Mouse (Mus musculus) kidney, embryonic 16.5 days (tissue): ENCODE data around the gene Ubl3. TPM values are rescaled to one million over a fixed set of nuclear protein-coding genes. Genes with fewer than 3 reads are reported as not detected.

ENCODE experiments used
- ATAC-seq: fragments of 200-750 bp; cut with Nextera tagmentation; 2 replicates; pipeline ENCODE4 v1.8.0; 2017; ENCODE audit warnings: moderate TSS enrichment; ENCODE audit not compliant: low FRiP score, low TSS enrichment
- H3K27ac ChIP-seq: fragments of 300-500 bp; sonication (generic); 2 replicates; pipeline ENCODE4 v1.5.1; 2014; ENCODE audit warnings: low read length
- H3K27me3 ChIP-seq: fragments of 300-500 bp; sonication (generic); 2 replicates; pipeline ENCODE4 v1.6.1; 2014; ENCODE audit warnings: low read length, control low read depth, mixed read lengths; ENCODE audit not compliant: insufficient read depth
- H3K36me3 ChIP-seq: fragments of 300-500 bp; sonication (generic); 2 replicates; pipeline ENCODE4 v1.6.1; 2014; ENCODE audit warnings: low read length, control low read depth, mixed read lengths; ENCODE audit not compliant: insufficient read depth
- H3K4me1 ChIP-seq: fragments of 300-500 bp; sonication (generic); 2 replicates; pipeline ENCODE4 v1.6.1; 2014; ENCODE audit warnings: low read length, control low read depth, mixed read lengths; ENCODE audit not compliant: insufficient read depth
- H3K4me2 ChIP-seq: fragments of 300-500 bp; sonication (generic); replicated peaks from 2 replicates; pipeline ENCODE4 v1.6.1; 2014; ENCODE audit warnings: low read depth, low read length
- H3K4me3 ChIP-seq: fragments of 300-500 bp; sonication (generic); 2 replicates; pipeline ENCODE4 v1.5.1; 2014; ENCODE audit warnings: mild to moderate bottlenecking, low read length
- H3K9ac ChIP-seq: fragments of 300-500 bp; sonication (generic); replicated peaks from 2 replicates; pipeline ENCODE4 v1.6.1; 2014; ENCODE audit warnings: low read length
- H3K9me3 ChIP-seq: fragments of 300-500 bp; sonication (generic); 2 replicates; pipeline ENCODE4 v1.6.1; 2016; ENCODE audit warnings: low read length, control low read depth
- WGBS: fragments of 180-500 bp; shearing (Covaris S2); extraction: QIAGEN DNeasy Blood & Tissue Kit; methylation state at CpG from one replicate; pipeline ENCODE4 v1.1.7; 2014; 5-methylcytosine and 5-hydroxymethylcytosine counted together
- polyA plus RNA-seq: library from polyadenylated mRNA; unstranded; fragments of >200 nt; fragmentation: Nextera tagmentation; extraction: Ambion mirVana; gene quantifications from 2 replicates; pipeline ENCODE4 v1.2.1, GENCODE M21; 2015

Ubl3 gene
- polyA plus RNA-seq, 1 experiment from 2014 or later: 76.4 TPM

GRCm38 (mm10) chr5:148535669-148536430, 16.7 kb downstream of the Ubl3 start:
- H3K27me3 ChIP-seq: no peaks in the 10 kb centered on the region
- no peak overlapping the region for H3K4me3 ChIP-seq
- no peak overlapping the region for H3K9ac ChIP-seq
- no peak for ATAC-seq
- peaks cover 38% of the 10 kb centered on the region for H3K4me1 ChIP-seq
- WGBS: 44% methylated on average over 4 of the region's 4 CpGs
- no peaks in the 10 kb centered on the region for H3K36me3 ChIP-seq
- H3K9me3 ChIP-seq: no peaks in the 10 kb centered on the region
- no peak overlapping the region for H3K4me2 ChIP-seq
- H3K27ac ChIP-seq: peak overlapping the region; percentile 24; the same call in 1 of the 2 replicates

DNA sequence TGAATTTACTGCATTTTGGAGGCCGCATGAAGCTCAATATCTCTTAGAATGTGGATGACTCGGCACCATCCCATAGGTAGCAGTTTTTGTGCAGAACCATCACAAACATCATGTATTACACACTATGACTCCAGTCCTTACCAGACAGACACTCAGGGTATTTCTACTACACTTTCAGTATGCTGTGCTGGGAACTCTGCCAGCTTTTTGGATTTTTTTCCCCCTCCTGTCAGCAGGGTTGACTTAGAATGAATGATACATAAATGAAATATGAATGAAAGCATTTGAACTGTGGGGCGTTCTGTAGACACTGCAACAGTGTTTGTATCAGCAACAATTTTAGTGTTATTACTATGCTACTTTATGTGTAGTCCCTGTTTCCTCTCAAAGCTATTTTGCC, 17.9 kb downstream of the Ubl3 start:
- Histone ChIP-seq H3K9ac (no peak overlapping the region), H3K27ac (no peak overlapping the region), H3K36me3 (no peaks in the 10 kb centered on the region), H3K4me1 (peaks cover 38% of the 10 kb centered on the region), H3K4me2 (no peak overlapping the region), H3K27me3 (no peaks in the 10 kb centered on the region), H3K9me3 (no peaks in the 10 kb centered on the region), H3K4me3 (no peak overlapping the region)
- ATAC-seq: no peak
- WGBS: 76% methylated on average over 3 of the region's 3 CpGs

DNA sequence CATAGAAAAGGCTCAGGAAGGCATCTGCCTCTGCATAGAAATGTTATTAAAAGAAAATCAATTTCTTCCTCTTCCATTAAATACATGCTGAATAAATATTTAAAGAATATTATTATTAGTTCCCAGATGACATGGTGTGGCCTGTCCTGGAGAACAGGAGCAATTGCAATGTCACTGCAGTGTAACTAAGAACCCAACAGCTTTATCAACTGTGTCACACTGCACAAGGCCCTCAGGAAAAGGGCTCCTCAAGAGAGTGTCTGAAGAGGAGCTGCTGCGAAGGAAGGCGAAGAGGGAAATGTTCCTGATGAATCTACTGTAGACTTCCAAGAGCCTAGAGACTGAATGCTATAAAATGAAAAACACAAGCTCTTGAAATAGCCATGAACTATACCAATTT, 18.7 kb downstream of the Ubl3 start:
- no peak overlapping the region for H3K4me2 ChIP-seq
- H3K9ac ChIP-seq: no peak overlapping the region
- no peak overlapping the region for H3K4me3 ChIP-seq
- ATAC-seq: no peak
- no peaks in the 10 kb centered on the region for H3K27me3 ChIP-seq
- peaks cover 38% of the 10 kb centered on the region for H3K4me1 ChIP-seq
- no peak overlapping the region for H3K27ac ChIP-seq
- H3K9me3 ChIP-seq: no peaks in the 10 kb centered on the region
- WGBS: 93% methylated on average over 2 of the region's 2 CpGs
- no peaks in the 10 kb centered on the region for H3K36me3 ChIP-seq

DNA sequence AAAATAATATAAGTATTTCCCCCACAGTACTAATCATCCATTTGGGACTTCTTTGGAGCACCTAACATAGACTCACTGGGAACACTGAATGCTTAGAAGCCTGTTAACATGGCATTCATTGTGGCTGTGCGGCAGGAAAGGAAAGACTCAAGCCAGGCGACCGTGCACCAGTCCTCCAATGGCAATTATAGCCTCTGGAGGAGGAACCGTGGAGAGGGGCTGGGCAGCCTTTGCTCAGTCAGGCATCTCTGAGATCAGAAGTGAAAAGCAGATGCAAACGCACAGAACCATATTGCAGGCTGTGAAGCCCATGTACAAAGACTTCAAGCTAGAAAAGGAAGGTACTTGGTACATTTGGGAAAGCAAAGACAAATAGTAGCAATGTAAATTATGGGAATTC, 20.4 kb downstream of the Ubl3 start:
- peak; percentile 27; the same call in 1 of the 2 replicates for ATAC-seq
- no peak overlapping the region for H3K9ac ChIP-seq
- no peak overlapping the region for H3K4me2 ChIP-seq
- no peaks in the 10 kb centered on the region for H3K27me3 ChIP-seq
- WGBS: 16% methylated on average over 5 of the region's 5 CpGs
- H3K36me3 ChIP-seq: no peaks in the 10 kb centered on the region
- no peaks in the 10 kb centered on the region for H3K9me3 ChIP-seq
- H3K4me1 ChIP-seq: peaks cover 28% of the 10 kb centered on the region
- no peak overlapping the region for H3K4me3 ChIP-seq
- H3K27ac ChIP-seq: no peak overlapping the region

- WGBS: 30% methylated on average over 6 of the region's 6 CpGs
- Histone ChIP-seq H3K9me3 (no peaks in the 10 kb centered on the region), H3K4me2 (no peak overlapping the region), H3K4me1 (peaks cover 5% of the 10 kb centered on the region), H3K36me3 (no peaks in the 10 kb centered on the region), H3K4me3 (no peak overlapping the region), H3K27ac (no peak overlapping the region), H3K27me3 (no peaks in the 10 kb centered on the region), H3K9ac (no peak overlapping the region)
- no peak for ATAC-seq
Measured at GRCm38 (mm10) chr5:148527632-148528031, 25.0 kb downstream of the Ubl3 start.

DNA sequence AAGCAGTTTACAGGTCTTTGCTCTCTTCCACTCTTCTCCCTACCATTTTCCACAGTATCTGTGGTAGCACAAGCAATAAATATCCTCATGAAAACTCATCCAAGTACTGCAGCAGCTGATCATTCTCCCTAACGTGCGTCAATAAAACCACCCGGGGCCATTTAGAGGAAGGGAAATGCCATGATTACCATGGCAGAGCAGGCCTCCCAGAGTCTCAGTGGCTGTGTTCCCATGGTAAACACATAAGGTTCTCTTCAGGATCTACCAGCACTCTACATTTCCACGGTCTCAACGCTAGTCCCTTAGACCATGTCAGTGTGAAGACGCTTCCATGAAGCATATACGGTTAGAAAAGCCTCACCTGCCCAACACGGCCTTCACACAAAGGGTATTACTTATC, 26.0 kb downstream of the Ubl3 start:
- no peak overlapping the region for H3K27ac ChIP-seq
- ATAC-seq: no peak
- 72% methylated on average over 8 of the region's 8 CpGs for WGBS
- no peak overlapping the region for H3K4me3 ChIP-seq
- no peak overlapping the region for H3K4me2 ChIP-seq
- no peaks in the 10 kb centered on the region for H3K36me3 ChIP-seq
- H3K4me1 ChIP-seq: no peaks in the 10 kb centered on the region
- no peaks in the 10 kb centered on the region for H3K9me3 ChIP-seq
- H3K9ac ChIP-seq: no peak overlapping the region
- no peaks in the 10 kb centered on the region for H3K27me3 ChIP-seq

DNA sequence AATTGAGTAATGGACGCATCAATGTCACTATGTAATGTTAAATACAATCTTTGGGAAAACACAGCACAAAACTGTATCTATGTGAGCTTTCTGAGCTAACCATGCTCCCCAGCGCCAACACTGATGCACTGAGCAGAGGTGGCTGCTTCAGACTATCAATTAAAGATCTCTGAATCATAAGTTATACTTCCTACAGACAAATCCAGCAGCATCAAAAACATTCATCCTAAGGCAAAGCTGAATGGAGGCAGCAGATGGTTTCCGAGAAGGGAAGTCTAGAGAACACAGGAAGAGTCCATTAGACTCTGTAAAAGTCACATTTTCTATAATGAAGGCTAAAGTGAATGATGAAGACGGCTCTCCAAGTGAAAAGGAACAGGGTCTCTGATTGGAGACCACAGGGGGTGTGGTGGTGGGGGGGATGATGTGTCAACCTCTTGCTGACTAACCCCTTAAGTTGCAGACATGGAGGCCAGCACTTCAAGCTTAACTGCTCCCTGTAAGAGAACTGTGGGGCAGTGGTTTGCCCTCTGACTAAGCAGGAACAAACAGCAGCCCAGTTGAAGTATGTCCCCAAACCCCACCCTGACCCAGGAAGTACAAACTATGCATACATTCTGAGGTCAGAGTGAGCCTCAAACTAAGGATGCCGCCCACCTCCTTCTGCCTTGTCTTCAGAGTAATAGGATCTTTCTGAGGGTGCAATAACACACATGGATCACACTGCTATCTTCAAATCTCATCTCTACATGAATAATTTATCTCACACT, 29.2 kb downstream of the Ubl3 start:
- no peaks in the 10 kb centered on the region for H3K4me1 ChIP-seq
- no peaks in the 10 kb centered on the region for H3K9me3 ChIP-seq
- H3K27me3 ChIP-seq: no peaks in the 10 kb centered on the region
- no peak for ATAC-seq
- no peak overlapping the region for H3K27ac ChIP-seq
- no peaks in the 10 kb centered on the region for H3K36me3 ChIP-seq
- WGBS: 82% methylated on average over 5 of the region's 5 CpGs
- no peak overlapping the region for H3K9ac ChIP-seq
- no peak overlapping the region for H3K4me3 ChIP-seq
- no peak overlapping the region for H3K4me2 ChIP-seq

DNA sequence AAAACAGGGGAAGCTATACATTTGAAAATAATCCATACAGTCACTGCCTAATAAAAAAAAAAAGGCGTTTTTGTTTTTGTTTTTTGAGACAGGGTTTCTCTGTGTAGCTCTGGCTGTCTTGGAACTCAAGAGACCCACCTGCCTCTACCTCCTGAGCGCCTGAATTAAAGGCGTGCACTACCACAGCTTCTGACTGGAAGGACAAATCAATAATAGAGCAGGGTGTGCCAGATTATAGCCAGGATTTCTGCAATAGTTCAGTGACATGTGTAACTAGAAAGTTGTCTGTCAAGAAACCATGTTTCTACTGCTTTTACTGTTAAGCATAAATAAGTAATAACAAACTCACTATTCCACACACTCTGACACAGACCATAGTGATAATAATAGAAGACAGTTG, 30.2 kb downstream of the Ubl3 start:
- no peaks in the 10 kb centered on the region for H3K4me1 ChIP-seq
- no peak overlapping the region for H3K27ac ChIP-seq
- no peaks in the 10 kb centered on the region for H3K36me3 ChIP-seq
- 84% methylated on average over 3 of the region's 3 CpGs for WGBS
- H3K9ac ChIP-seq: no peak overlapping the region
- no peaks in the 10 kb centered on the region for H3K9me3 ChIP-seq
- H3K4me3 ChIP-seq: no peak overlapping the region
- H3K27me3 ChIP-seq: no peaks in the 10 kb centered on the region
- no peak overlapping the region for H3K4me2 ChIP-seq
- ATAC-seq: no peak

DNA sequence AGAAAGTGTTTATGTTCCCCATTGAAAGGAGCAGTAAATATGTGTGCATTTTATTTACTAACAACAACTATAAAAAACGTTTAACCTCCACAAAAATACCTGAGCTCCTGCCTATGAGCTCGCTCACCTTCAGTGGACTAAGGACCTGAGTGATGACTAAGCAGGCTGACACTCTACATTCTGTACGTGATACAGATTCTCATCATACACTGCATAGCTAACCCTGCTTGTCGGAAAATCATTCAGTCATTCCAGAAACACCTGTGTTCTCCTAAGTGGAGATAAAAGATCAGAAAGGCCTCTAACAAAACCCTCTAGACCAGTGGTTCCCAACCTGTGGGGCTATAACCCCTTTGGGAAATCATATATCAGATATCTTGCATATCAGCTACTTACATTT, 35.1 kb downstream of the Ubl3 start:
- no peak overlapping the region for H3K4me3 ChIP-seq
- no peaks in the 10 kb centered on the region for H3K36me3 ChIP-seq
- ATAC-seq: no peak
- H3K27ac ChIP-seq: no peak overlapping the region
- no peak overlapping the region for H3K9ac ChIP-seq
- peaks cover 1% of the 10 kb centered on the region for H3K4me1 ChIP-seq
- no peaks in the 10 kb centered on the region for H3K9me3 ChIP-seq
- H3K27me3 ChIP-seq: no peaks in the 10 kb centered on the region
- no peak overlapping the region for H3K4me2 ChIP-seq
- 72% methylated on average over 4 of the region's 4 CpGs for WGBS

DNA sequence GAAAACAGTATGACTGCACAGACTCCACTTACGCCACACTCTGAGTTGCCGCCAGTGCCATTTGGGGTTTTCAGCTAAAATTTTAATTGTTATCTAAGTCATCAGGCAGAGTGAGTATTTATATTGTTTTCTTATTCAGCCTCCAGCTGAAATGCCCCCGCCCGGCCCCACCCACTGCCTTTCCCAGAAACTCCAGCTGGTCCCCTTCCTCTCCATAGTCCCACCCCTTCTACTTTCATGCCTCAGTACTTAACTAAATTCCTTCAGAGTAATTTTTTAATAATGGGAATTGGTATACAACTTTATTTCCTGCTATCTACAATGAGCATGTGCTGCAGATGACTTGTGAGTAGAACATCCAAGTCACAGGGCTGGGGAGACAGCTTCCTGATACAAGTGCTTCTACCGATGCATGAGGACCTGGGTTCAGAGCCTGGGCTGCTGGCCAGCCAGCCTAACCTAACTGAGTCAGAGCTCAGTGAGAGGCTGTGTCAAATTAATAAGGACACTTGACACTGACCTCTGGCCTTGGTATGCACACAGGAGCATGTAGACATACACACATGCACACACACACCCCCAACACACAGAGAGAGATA, 40.4 kb downstream of the Ubl3 start:
- ATAC-seq: 0 out of 2 replicates have a peak, but pooled peaks have one; percentile 49

More for the DNA sequence above, 40.4 kb downstream of the Ubl3 start:
- WGBS: 74% methylated on average over 5 of the region's 5 CpGs
- Histone ChIP-seq H3K4me3 (no peak overlapping the region), H3K4me2 (no peak overlapping the region), H3K36me3 (peaks cover 20% of the 10 kb centered on the region; the same call in 1 of the 2 replicates), H3K9me3 (no peaks in the 10 kb centered on the region), H3K4me1 (peaks cover 12% of the 10 kb centered on the region), H3K27me3 (no peaks in the 10 kb centered on the region), H3K9ac (no peak overlapping the region), H3K27ac (no peak overlapping the region)
